In the genomic region with DNA sequence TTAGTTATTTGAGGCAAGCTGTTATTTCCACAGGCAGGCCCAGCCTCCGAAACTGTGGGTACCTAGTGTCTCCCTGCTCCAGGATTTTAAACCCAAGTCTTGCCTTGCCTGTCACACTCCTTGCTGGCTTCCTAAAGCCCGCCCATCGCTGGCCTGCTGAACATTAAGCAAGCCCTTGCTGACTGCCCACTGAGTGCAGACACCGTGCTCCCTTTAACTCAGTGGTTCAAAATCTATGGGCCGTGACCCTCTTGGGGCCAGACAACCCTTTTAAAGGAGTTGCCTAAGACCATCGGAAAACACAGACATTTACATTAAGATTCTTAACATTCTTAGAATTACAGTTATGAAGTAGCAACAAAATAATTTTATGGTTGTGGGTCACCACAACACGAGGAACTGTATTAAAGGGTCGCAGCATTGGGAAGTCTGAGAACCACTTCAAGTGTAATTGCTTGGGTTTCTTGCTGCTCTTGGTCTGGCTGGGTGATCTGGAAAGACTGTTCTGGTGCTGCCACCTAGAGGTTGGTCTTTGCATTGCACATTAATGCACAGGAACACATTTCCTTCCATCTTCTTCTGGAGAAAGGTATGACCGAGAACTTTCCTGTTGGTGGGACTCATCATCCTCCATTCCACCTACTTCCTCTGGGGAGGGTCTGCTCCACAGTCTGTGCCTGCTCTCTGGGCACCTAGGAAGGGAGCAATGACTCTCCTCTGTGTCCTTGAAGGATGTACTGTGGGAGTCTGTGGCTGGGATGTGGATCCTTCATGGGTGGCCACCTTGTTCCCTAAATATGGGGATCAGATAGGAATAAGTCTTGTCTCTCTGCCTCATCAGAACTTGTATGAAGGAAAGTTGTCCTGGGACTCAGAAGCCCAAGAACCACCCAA, we compare ENCODE assay signal across 8 mouse cellular contexts. TPM values are rescaled to one million over a fixed set of nuclear protein-coding genes. Genes with fewer than 3 reads are reported as not detected.
DNase-seq lines count a peak whose midpoint lies in the region; ATAC-seq lines count a peak whose summit lies in the region.

No protein-coding gene starts in this region.

- H3K4me2 ChIP-seq in kidney, embryonic 16.5 days (replicated peaks; ENCODE audit: low read depth, low read length) = no peak overlapping the region
- H3K4me2 ChIP-seq in liver, embryonic 13.5 days = no peak overlapping the region

- no peak overlapping the region for H3K27ac ChIP-seq in kidney, embryonic 16.5 days (ENCODE audit: low read length)
- H3K27ac ChIP-seq in liver, embryonic 13.5 days = no peak overlapping the region

- WGBS in kidney, embryonic 16.5 days = 27% methylated on average over 9 of the region's 9 CpGs
- WGBS in liver, embryonic 13.5 days (ENCODE audit: insufficient replicate concordance) = 45% methylated on average over 9 of the region's 9 CpGs

- H3K9me3 ChIP-seq in kidney, embryonic 16.5 days (ENCODE audit: low read length) = no peaks in the 10 kb centered on the region
- H3K9me3 ChIP-seq in liver, embryonic 13.5 days (replicated peaks) = no peaks in the 10 kb centered on the region

- H3K36me3 ChIP-seq in kidney, embryonic 16.5 days (ENCODE audit: insufficient read depth, low read length) = no peaks in the 10 kb centered on the region
- H3K36me3 ChIP-seq in liver, embryonic 13.5 days = no peaks in the 10 kb centered on the region

- ATAC-seq in kidney, embryonic 16.5 days (ENCODE audit: low FRiP score, low TSS enrichment) = peak; percentile 90
- no peak; the same call in 1 of the 2 replicates for ATAC-seq in liver, embryonic 13.5 days (ENCODE audit: low read depth)
- ATAC-seq in neutrophil, adult 5-6 weeks (ENCODE audit: extremely low read depth, insufficient number of reproducible peaks, low FRiP score, poor library complexity, severe bottlenecking) = peak; percentile 85

- no peak overlapping the region for H3K9ac ChIP-seq in kidney, embryonic 16.5 days (replicated peaks; ENCODE audit: low read length)
- H3K9ac ChIP-seq in liver, embryonic 13.5 days = no peak overlapping the region

- H3K4me3 ChIP-seq in kidney, embryonic 16.5 days (ENCODE audit: low read length) = no peak overlapping the region
- no peak overlapping the region for H3K4me3 ChIP-seq in liver, embryonic 13.5 days (replicated peaks)

- peak; percentile 73 for DNase-seq in CD4-positive helper T cell, adult 2 months (ENCODE audit: low read depth, low spot score)
- peak; percentile 87 for DNase-seq in adrenal gland, postnatal 10 days
- DNase-seq in embryo, embryonic 9.5 days (ENCODE audit: extremely low spot score) = peak; percentile 80
- DNase-seq in heart, adult 18-20 months = peak; percentile 78 to 94
- DNase-seq in liver, embryonic 13.5 days = peak; percentile 47
- DNase-seq in thymus, adult 18-20 months = peak; percentile 21 to 47

- H3K4me1 ChIP-seq in kidney, embryonic 16.5 days (ENCODE audit: insufficient read depth, low read length) = peaks cover 5% of the 10 kb centered on the region; the same call in 1 of the 2 replicates
- no peaks in the 10 kb centered on the region for H3K4me1 ChIP-seq in liver, embryonic 13.5 days (replicated peaks)

- H3K27me3 ChIP-seq in kidney, embryonic 16.5 days (ENCODE audit: insufficient read depth, low read length) = no peaks in the 10 kb centered on the region
- H3K27me3 ChIP-seq in liver, embryonic 13.5 days = 0 out of 2 replicates have a peak, but pooled peaks cover 2% of the 10 kb centered on the region

RNA-seq across cellular contexts. Expression of gene Snrpd3, which starts 31.0 kb away (rescaled TPM):
- 10 to 100 TPM; 96.8 to 100.0 TPM for total RNA-seq in adrenal gland, postnatal 10 days (2021)
- 10 to 100 TPM; 66.2 to 80.3 TPM for total RNA-seq in heart, adult 18-20 months (2021)
- polyA plus RNA-seq in kidney, embryonic 16.5 days (2015; fragmentation: Nextera tagmentation; extraction: Ambion mirVana) = 156 and 186 TPM in 2 replicates
- polyA plus RNA-seq in liver, embryonic 13.5 days (2015; fragmentation: Nextera tagmentation; extraction: Ambion mirVana) = 109 and 141 TPM in 2 replicates
- 22.8 and 26.4 TPM in 2 replicates for total RNA-seq in neutrophil, adult 5-6 weeks (2017)

RNA-seq across cellular contexts. Expression of gene Gucd1, which starts 31.4 kb away (rescaled TPM):
- 10 to 100 TPM; 51.3 to 57.3 TPM for total RNA-seq in adrenal gland, postnatal 10 days (2021)
- total RNA-seq in heart, adult 18-20 months (2021) = 10 to 100 TPM; 33.0 to 36.8 TPM
- polyA plus RNA-seq in kidney, embryonic 16.5 days (2015; fragmentation: Nextera tagmentation; extraction: Ambion mirVana) = 53.4 and 54.0 TPM in 2 replicates
- polyA plus RNA-seq in liver, embryonic 13.5 days (2015; fragmentation: Nextera tagmentation; extraction: Ambion mirVana) = 48.7 and 50.4 TPM in 2 replicates
- total RNA-seq in neutrophil, adult 5-6 weeks (2017) = 86.3 and 87.2 TPM in 2 replicates

Comparison
In these comparisons a context has a peak if more than half of its experiments do, and no peak if none do; other contexts are left out.
1. DNase-seq: peak in every context shown above with its lines; median percentile 87 in adrenal gland, postnatal 10 days; 86 in heart, adult 18-20 months; 80 in embryo, embryonic 9.5 days; 73 in CD4-positive helper T cell, adult 2 months; 47 in liver, embryonic 13.5 days; 34 in thymus, adult 18-20 months.